Mouse (Mus musculus) limb, embryonic 14.5 days (tissue): ENCODE data around the gene Hexim1. TPM values are rescaled to one million over a fixed set of nuclear protein-coding genes. Genes with fewer than 3 reads are reported as not detected.

ENCODE experiments used
- ATAC-seq: fragments of 200-750 bp; cut with Nextera tagmentation; 2 replicates; pipeline ENCODE4 v1.8.0; 2017; ENCODE audit warnings: low read depth, moderate number of reproducible peaks, moderate TSS enrichment; ENCODE audit not compliant: low FRiP score
- DNase-seq: peaks from one replicate; pipeline ENCODE4 v3.0.0-alpha.2; 2015; ENCODE audit warnings: low spot score
- H3K27ac ChIP-seq: fragments of 300-500 bp; sonication (generic); replicated peaks from 2 replicates; pipeline ENCODE4 v1.5.1; 2014; ENCODE audit warnings: low read depth, mild to moderate bottlenecking, low read length, moderate library complexity, mixed read lengths
- H3K27me3 ChIP-seq: fragments of 300-500 bp; sonication (generic); 2 replicates; pipeline ENCODE4 v1.6.1; 2014; ENCODE audit warnings: low read length, mixed read lengths; ENCODE audit not compliant: control insufficient read depth, insufficient read depth
- H3K36me3 ChIP-seq: fragments of 300-500 bp; sonication (generic); 2 replicates; pipeline ENCODE4 v1.6.1; 2014; ENCODE audit warnings: mild to moderate bottlenecking, low read length, moderate library complexity, mixed read lengths; ENCODE audit not compliant: control insufficient read depth, insufficient read depth
- H3K4me1 ChIP-seq: fragments of 300-500 bp; sonication (generic); 2 replicates; pipeline ENCODE4 v1.6.1; 2014; ENCODE audit warnings: antibody characterized with exemption, low read length, mixed read lengths; ENCODE audit not compliant: control insufficient read depth, insufficient read depth
- H3K4me2 ChIP-seq: fragments of 300-500 bp; sonication (generic); replicated peaks from 2 replicates; pipeline ENCODE4 v1.6.1; 2014; ENCODE audit warnings: low read depth, mild to moderate bottlenecking, low read length, moderate library complexity; ENCODE audit not compliant: severe bottlenecking
- H3K4me3 ChIP-seq: fragments of 300-500 bp; sonication (generic); replicated peaks from 2 replicates; pipeline ENCODE4 v1.5.1; 2014; ENCODE audit warnings: low read length
- H3K9ac ChIP-seq: fragments of 300-500 bp; sonication (generic); 2 replicates; pipeline ENCODE4 v1.6.1; 2014; ENCODE audit warnings: mild to moderate bottlenecking, low read depth, low read length, moderate library complexity; ENCODE audit not compliant: severe bottlenecking
- H3K9me3 ChIP-seq: fragments of 300-500 bp; sonication (generic); 2 replicates; pipeline ENCODE4 v1.6.1; 2016; ENCODE audit warnings: low read length; ENCODE audit not compliant: control insufficient read depth
- POLR2A ChIP-seq: fragments of 200-500 bp; IDR thresholded peaks from 2 replicates; pipeline ENCODE4 v1.8.0; 2012; ENCODE audit warnings: inconsistent platforms, mild to moderate bottlenecking, moderate library complexity, borderline replicate concordance; ENCODE audit not compliant: insufficient read depth, insufficient read length; ENCODE audit errors: extremely low read depth
- WGBS: fragments of 180-500 bp; shearing (Covaris S2); extraction: QIAGEN DNeasy Blood & Tissue Kit; methylation state at CpG from one replicate; pipeline ENCODE4 v1.1.7; 2014; 5-methylcytosine and 5-hydroxymethylcytosine counted together
- polyA plus RNA-seq, 2 experiments: library from polyadenylated mRNA; depleted of rRNA in 1 of 2; stranded (reverse) in 1 of 2; unstranded in 1 of 2; fragments of >200 nt; fragmentation: Nextera tagmentation in 1 of 2; extraction: Ambion mirVana in 1 of 2; gene quantifications; 2 replicates each; pipeline versions ENCODE4 v1.2.1 to v1.2.3; 2012 to 2014

Gene Hexim1
- polyA plus RNA-seq, 2 experiments: 7.5 to 21.1 TPM

- TF ChIP-seq POLR2A: no peak
- peak; percentile 61; the same call in 1 of the 2 replicates for ATAC-seq
- peaks cover 28% of the 10 kb centered on the region for H3K4me1 ChIP-seq
- no peak overlapping the region for H3K4me2 ChIP-seq
- H3K9ac ChIP-seq: peak overlapping the region; percentile 25; the same call in 1 of the 2 replicates
- H3K27me3 ChIP-seq: no peaks in the 10 kb centered on the region
- no peaks in the 10 kb centered on the region for H3K9me3 ChIP-seq
- 26% methylated on average over 11 of the region's 11 CpGs for whole genome bisulfite sequencing
- no peak overlapping the region for H3K4me3 ChIP-seq
- peaks cover 21% of the 10 kb centered on the region for H3K36me3 ChIP-seq
- DNase-seq: peak; percentile 65
- H3K27ac ChIP-seq: peak overlapping the region; percentile 67
These were observed 25.3 kb downstream of the Hexim1 start for GRCm38 (mm10) chr11:103141101-103141943.

DNA sequence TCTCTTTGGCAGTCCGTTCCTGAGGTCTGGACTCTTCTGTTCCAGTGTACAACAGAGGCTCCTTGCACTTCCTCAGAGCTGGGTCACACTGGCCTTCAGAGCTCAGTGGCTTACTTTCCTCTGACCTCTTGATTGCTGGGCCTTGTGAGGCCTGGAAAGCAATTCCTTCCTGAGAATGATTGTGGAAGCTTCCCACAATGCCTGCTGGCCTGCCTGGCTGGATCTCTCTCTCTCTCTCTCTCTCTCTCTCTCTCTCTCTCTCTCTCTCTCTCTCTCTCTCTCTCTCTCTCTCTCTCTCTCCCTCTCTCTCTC lies 25.9 kb downstream of the Hexim1 start:
- H3K27me3 ChIP-seq: no peaks in the 10 kb centered on the region
- H3K36me3 ChIP-seq: peaks cover 21% of the 10 kb centered on the region
- H3K4me2 ChIP-seq: no peak overlapping the region
- H3K9ac ChIP-seq: peak overlapping the region; percentile 25; the same call in 1 of the 2 replicates
- H3K9me3 ChIP-seq: no peaks in the 10 kb centered on the region
- no peak overlapping the region for H3K4me3 ChIP-seq
- peak overlapping the region; percentile 67 for H3K27ac ChIP-seq
- ATAC-seq (no peak), DNase-seq (no peak)
- 38% methylated on average over 1 of the region's 1 CpGs for WGBS
- peaks cover 28% of the 10 kb centered on the region for H3K4me1 ChIP-seq
- no peak for TF ChIP-seq POLR2A

- Histone ChIP-seq H3K4me2 (peak overlapping the region; percentile 48), H3K27me3 (no peaks in the 10 kb centered on the region), H3K9ac (peak overlapping the region; percentile 28), H3K27ac (peak overlapping the region; percentile 67), H3K4me1 (peaks cover 28% of the 10 kb centered on the region), H3K36me3 (peaks cover 21% of the 10 kb centered on the region), H3K9me3 (no peaks in the 10 kb centered on the region), H3K4me3 (peak overlapping the region; percentile 20)
- TF ChIP-seq POLR2A: 0 out of 2 replicates have a peak, but pooled peaks have one; percentile 22
- 21% methylated on average over 8 of the region's 8 CpGs for WGBS
- DNase-seq (peak; percentile 64), ATAC-seq (peak; percentile 76)
These were observed 26.6 kb downstream of the Hexim1 start for GRCm38 (mm10) chr11:103142441-103143182.

DNA sequence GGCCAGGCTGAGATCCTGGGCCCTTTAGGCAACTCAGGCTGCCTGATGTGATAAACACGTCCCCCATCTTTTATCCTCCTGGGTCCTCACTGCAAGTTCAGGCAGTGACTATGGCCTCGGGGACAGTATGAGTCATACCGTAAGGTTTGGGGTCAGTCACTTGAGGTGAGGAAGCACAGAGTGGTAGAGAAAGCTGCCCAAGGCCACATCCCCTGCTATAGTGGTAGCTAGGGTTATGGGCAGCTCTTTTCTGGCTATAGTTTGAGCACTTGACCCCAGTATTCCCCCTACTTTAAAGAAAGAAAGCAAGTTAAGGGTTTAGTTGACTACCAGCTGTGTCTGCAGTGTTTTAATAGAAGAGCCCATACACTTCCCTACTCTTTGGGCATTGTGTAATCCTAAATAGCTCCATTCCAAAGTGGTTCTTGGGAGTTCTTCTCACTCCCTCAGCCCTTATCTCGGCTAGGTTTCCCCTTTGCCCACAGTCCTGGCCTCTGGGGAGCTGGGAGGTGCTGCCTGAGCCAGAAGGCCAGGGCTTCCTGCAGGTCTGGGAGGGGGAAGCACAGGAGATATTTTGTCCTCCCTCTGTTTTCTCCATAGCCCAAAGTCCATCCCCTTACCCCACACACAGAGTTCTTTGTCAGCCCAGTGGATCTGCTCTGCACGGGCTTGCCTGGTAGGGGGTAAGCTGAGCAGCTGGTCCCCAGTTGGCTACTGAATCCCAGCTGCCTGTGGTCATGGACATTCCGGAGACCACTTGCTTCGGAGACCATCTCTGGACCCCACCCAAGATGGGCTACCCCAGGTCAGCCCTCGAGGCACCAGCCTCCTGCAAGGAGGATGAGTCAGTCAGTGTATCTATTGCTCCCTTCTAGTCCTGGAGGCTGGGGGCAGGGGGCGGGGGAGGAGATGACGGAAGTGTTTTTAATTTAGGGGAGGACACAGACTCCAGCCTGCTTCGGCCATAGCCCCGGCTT lies 28.6 kb downstream of the Hexim1 start:
- H3K27ac ChIP-seq: no peak overlapping the region
- peaks cover 28% of the 10 kb centered on the region for H3K4me1 ChIP-seq
- H3K4me3 ChIP-seq: no peak overlapping the region
- no peaks in the 10 kb centered on the region for H3K9me3 ChIP-seq
- H3K27me3 ChIP-seq: no peaks in the 10 kb centered on the region
- H3K4me2 ChIP-seq: no peak overlapping the region
- no peak for TF ChIP-seq POLR2A
- DNase-seq: no peak
- peaks cover 7% of the 10 kb centered on the region for H3K36me3 ChIP-seq
- no peak overlapping the region for H3K9ac ChIP-seq
- ATAC-seq: no peak
- 33% methylated on average over 12 of the region's 12 CpGs for WGBS
